Mouse (Mus musculus): ENCODE results near the gene Adap1. TPM values are rescaled to one million over a fixed set of nuclear protein-coding genes. Genes with fewer than 3 reads are reported as not detected.

The Adap1 gene
- polyA plus RNA-seq, 1 experiment from 2014 or later: 33.4 TPM

- peak overlapping the region; percentile 95 for H3K4me2 ChIP-seq (replicated peaks; ENCODE audit: low read depth)
- H3K27ac ChIP-seq (ENCODE audit: low read depth, low read length): peak overlapping the region; percentile 88
- 71% methylated on average over 9 of the region's 9 CpGs for WGBS
- peak overlapping the region; percentile 85; the same call in 1 of the 2 replicates for H3K9ac ChIP-seq (ENCODE audit: low read depth, low read length)
- no peaks in the 10 kb centered on the region for H3K27me3 ChIP-seq (replicated peaks; ENCODE audit: control insufficient read depth, insufficient read depth, low read length)
- no peak for ATAC-seq
- H3K4me3 ChIP-seq (ENCODE audit: low read depth, low read length): 0 out of 2 replicates have a peak overlapping the region, but pooled peaks have one; percentile 69
- 0 out of 2 replicates have a peak, but pooled peaks cover 7% of the 10 kb centered on the region for H3K4me1 ChIP-seq (replicated peaks; ENCODE audit: control insufficient read depth, insufficient read depth, low read length)
- TF ChIP-seq CTCF (IDR thresholded peaks at IDR 0.05; ENCODE audit: low read depth): no peak
- no peaks in the 10 kb centered on the region for H3K36me3 ChIP-seq (ENCODE audit: control insufficient read depth, insufficient read depth)
- no peaks in the 10 kb centered on the region for H3K9me3 ChIP-seq (ENCODE audit: control insufficient read depth)
Observed at GRCm38 (mm10) chr5:139323260-139323924, 2.0 kb downstream of the Adap1 start.

GRCm38 (mm10) chr5:139321331-139321730 lies 4.1 kb downstream of the Adap1 start:
- H3K9ac ChIP-seq (ENCODE audit: low read depth, low read length): no peak overlapping the region
- H3K36me3 ChIP-seq (ENCODE audit: control insufficient read depth, insufficient read depth): no peaks in the 10 kb centered on the region
- H3K4me1 ChIP-seq (replicated peaks; ENCODE audit: control insufficient read depth, insufficient read depth, low read length): peaks cover 8% of the 10 kb centered on the region; the same call in 1 of the 2 replicates
- no peak for ATAC-seq
- H3K9me3 ChIP-seq (ENCODE audit: control insufficient read depth): no peaks in the 10 kb centered on the region
- H3K27ac ChIP-seq (ENCODE audit: low read depth, low read length): no peak overlapping the region
- no peaks in the 10 kb centered on the region for H3K27me3 ChIP-seq (replicated peaks; ENCODE audit: control insufficient read depth, insufficient read depth, low read length)
- no peak for TF ChIP-seq CTCF (IDR thresholded peaks at IDR 0.05; ENCODE audit: low read depth)
- no peak overlapping the region for H3K4me3 ChIP-seq (ENCODE audit: low read depth, low read length)
- 82% methylated on average over 6 of the region's 6 CpGs for WGBS
- H3K4me2 ChIP-seq (replicated peaks; ENCODE audit: low read depth): no peak overlapping the region

GRCm38 (mm10) chr5:139320424-139320823 lies 5.0 kb downstream of the Adap1 start:
- no peaks in the 10 kb centered on the region for H3K27me3 ChIP-seq (replicated peaks; ENCODE audit: control insufficient read depth, insufficient read depth, low read length)
- 80% methylated on average over 7 of the region's 7 CpGs for WGBS
- H3K4me2 ChIP-seq (replicated peaks; ENCODE audit: low read depth): no peak overlapping the region
- no peaks in the 10 kb centered on the region for H3K9me3 ChIP-seq (ENCODE audit: control insufficient read depth)
- no peak overlapping the region for H3K4me3 ChIP-seq (ENCODE audit: low read depth, low read length)
- no peaks in the 10 kb centered on the region for H3K36me3 ChIP-seq (ENCODE audit: control insufficient read depth, insufficient read depth)
- H3K27ac ChIP-seq (ENCODE audit: low read depth, low read length): no peak overlapping the region
- peaks cover 10% of the 10 kb centered on the region; the same call in 1 of the 2 replicates for H3K4me1 ChIP-seq (replicated peaks; ENCODE audit: control insufficient read depth, insufficient read depth, low read length)
- TF ChIP-seq CTCF (IDR thresholded peaks at IDR 0.05; ENCODE audit: low read depth): no peak
- no peak for ATAC-seq
- no peak overlapping the region for H3K9ac ChIP-seq (ENCODE audit: low read depth, low read length)

- H3K27ac ChIP-seq (ENCODE audit: low read depth, low read length): peak overlapping the region; percentile 87
- H3K9me3 ChIP-seq (ENCODE audit: control insufficient read depth): no peaks in the 10 kb centered on the region
- H3K36me3 ChIP-seq (ENCODE audit: control insufficient read depth, insufficient read depth): no peaks in the 10 kb centered on the region
- H3K4me3 ChIP-seq (ENCODE audit: low read depth, low read length): no peak overlapping the region
- ATAC-seq: peak; percentile 54
- no peak overlapping the region; the same call in 1 of the 2 replicates for H3K9ac ChIP-seq (ENCODE audit: low read depth, low read length)
- H3K4me1 ChIP-seq (replicated peaks; ENCODE audit: control insufficient read depth, insufficient read depth, low read length): peaks cover 12% of the 10 kb centered on the region; the same call in 1 of the 2 replicates
- no peak for TF ChIP-seq CTCF (IDR thresholded peaks at IDR 0.05; ENCODE audit: low read depth)
- 52% methylated on average over 21 of the region's 21 CpGs for WGBS
- peak overlapping the region; percentile 27; the same call in 1 of the 2 replicates for H3K4me2 ChIP-seq (replicated peaks; ENCODE audit: low read depth)
- H3K27me3 ChIP-seq (replicated peaks; ENCODE audit: control insufficient read depth, insufficient read depth, low read length): no peaks in the 10 kb centered on the region
Observed at GRCm38 (mm10) chr5:139317751-139318504, 7.5 kb downstream of the Adap1 start.

- WGBS: 26% methylated on average over 6 of the region's 6 CpGs
- Histone ChIP-seq H3K4me2 (replicated peaks; ENCODE audit: low read depth) (peak overlapping the region; percentile 27; the same call in 1 of the 2 replicates), H3K4me1 (replicated peaks; ENCODE audit: control insufficient read depth, insufficient read depth, low read length) (peaks cover 12% of the 10 kb centered on the region; the same call in 1 of the 2 replicates), H3K4me3 (ENCODE audit: low read depth, low read length) (no peak overlapping the region), H3K27me3 (replicated peaks; ENCODE audit: control insufficient read depth, insufficient read depth, low read length) (no peaks in the 10 kb centered on the region), H3K27ac (ENCODE audit: low read depth, low read length) (peak overlapping the region; percentile 87), H3K36me3 (ENCODE audit: control insufficient read depth, insufficient read depth) (no peaks in the 10 kb centered on the region), H3K9me3 (ENCODE audit: control insufficient read depth) (no peaks in the 10 kb centered on the region), H3K9ac (ENCODE audit: low read depth, low read length) (no peak overlapping the region)
- no peak for TF ChIP-seq CTCF (IDR thresholded peaks at IDR 0.05; ENCODE audit: low read depth)
- peak; percentile 94 for ATAC-seq
Observed at GRCm38 (mm10) chr5:139316982-139317675, 8.3 kb downstream of the Adap1 start.

Data from intestine, postnatal 0 days (tissue).